Mouse (Mus musculus) CD8-positive naive resting alpha-beta T cell, adult 2 months (primary cell): ENCODE results near the gene Rbks.

Source experiments
- DNase-seq, 2 experiments: peaks; one replicate each; pipeline ENCODE4 v3.0.0; 2022; ENCODE audit warnings: low read depth in 2 of 2, low spot score in 2 of 2

Rbks gene

GRCm38 (mm10) chr5:31627562-31628526, 69.6 kb downstream of the Rbks start:
- no peak for DNase-seq

GRCm38 (mm10) chr5:31627117-31627516, 70.3 kb downstream of the Rbks start:
- DNase-seq: no peak

GRCm38 (mm10) chr5:31620326-31620725, 77.1 kb downstream of the Rbks start:
- DNase-seq: no peak

GRCm38 (mm10) chr5:31614339-31615025, 82.9 kb downstream of the Rbks start:
- DNase-seq: peak; percentile 10 to 32

GRCm38 (mm10) chr5:31613852-31614286, 83.6 kb downstream of the Rbks start:
- peak; percentile 48 to 56 for DNase-seq

GRCm38 (mm10) chr5:31611186-31611585, 86.2 kb downstream of the Rbks start:
- no peak for DNase-seq

- no peak for DNase-seq
These were observed 86.9 kb downstream of the Rbks start for GRCm38 (mm10) chr5:31610376-31611086.

- DNase-seq: no peak
These were observed 91.3 kb downstream of the Rbks start for GRCm38 (mm10) chr5:31606151-31606550.

GRCm38 (mm10) chr5:31603766-31604165, 93.7 kb downstream of the Rbks start:
- no peak for DNase-seq

- DNase-seq: peak; percentile 56 to 65
These were observed 95.0 kb downstream of the Rbks start for GRCm38 (mm10) chr5:31602377-31602776.

GRCm38 (mm10) chr5:31601162-31601722, 96.2 kb downstream of the Rbks start:
- no peak for DNase-seq

GRCm38 (mm10) chr5:31599161-31599560, 98.3 kb downstream of the Rbks start:
- DNase-seq: no peak

- peak; percentile 25 to 42 for DNase-seq
These were observed 98.8 kb downstream of the Rbks start for GRCm38 (mm10) chr5:31598579-31598978.

- DNase-seq: no peak
These were observed 99.3 kb downstream of the Rbks start for GRCm38 (mm10) chr5:31598121-31598520.

GRCm38 (mm10) chr5:31597430-31597944, 99.9 kb downstream of the Rbks start:
- no peak for DNase-seq

GRCm38 (mm10) chr5:31596481-31597429, 100.7 kb downstream of the Rbks start, which contains the start of gene Mrpl33:
Gene Mrpl33 (plus strand): TSS chr5:31596935.
- DNase-seq: peak; percentile 82 to 87

- DNase-seq: no peak
These were observed 101.6 kb downstream of the Rbks start for GRCm38 (mm10) chr5:31595868-31596267.

GRCm38 (mm10) chr5:31591122-31591521, 106.3 kb downstream of the Rbks start:
- DNase-seq: no peak

- DNase-seq: no peak
These were observed 107.6 kb downstream of the Rbks start for GRCm38 (mm10) chr5:31589711-31590319.
